28 mouse cellular contexts compared by ENCODE assay signal in the genomic region with DNA sequence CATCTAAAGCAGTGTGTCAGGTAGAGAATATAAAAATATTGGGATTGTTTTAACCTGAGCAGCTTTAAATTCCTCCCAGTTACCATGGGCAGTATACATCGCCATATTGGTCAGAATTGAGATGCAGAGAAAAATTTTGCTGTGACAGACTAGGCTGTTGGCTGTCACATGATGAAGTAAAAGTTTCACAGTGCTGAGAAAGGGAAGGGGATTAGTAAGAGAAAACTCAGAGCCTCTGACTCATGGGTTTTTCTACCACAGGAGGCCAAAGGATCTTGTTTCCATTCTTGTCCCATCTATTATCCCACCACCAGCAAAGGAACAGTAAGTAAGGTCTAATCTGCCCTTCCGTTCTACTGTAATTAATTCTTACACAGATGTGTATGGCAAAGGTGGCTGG.
DNase-seq lines count a peak whose midpoint lies in the region; ATAC-seq lines count a peak whose summit lies in the region.
"Had no signal": no experiment of that assay in that cellular context is flagged by ENCODE, and none has a peak within 500 bp of the region (broad histone marks: within the 10 kb centered on the region; RNA-seq: fewer than 3 reads in every experiment).

No protein-coding gene starts in this region.

- no peak overlapping the region for H3K27ac ChIP-seq in forebrain, embryonic 14.5 days (ENCODE audit: low read depth, low read length)
- H3K27ac ChIP-seq: embryonic facial prominence, embryonic 10.5 days; embryonic facial prominence, embryonic 13.5 days; forebrain, embryonic 10.5 days; forebrain, embryonic 13.5 days; hindbrain, embryonic 10.5 days; hindbrain, embryonic 13.5 days had no signal

- no peak overlapping the region for H3K4me3 ChIP-seq in forebrain, embryonic 14.5 days (ENCODE audit: low read depth, low read length)
- H3K4me3 ChIP-seq: embryonic facial prominence, embryonic 10.5 days; embryonic facial prominence, embryonic 13.5 days; forebrain, embryonic 10.5 days; forebrain, embryonic 13.5 days; hindbrain, embryonic 10.5 days; hindbrain, embryonic 13.5 days had no signal

- H3K4me1 ChIP-seq in forebrain, embryonic 14.5 days (ENCODE audit: control insufficient read depth, insufficient read depth, low read length), result no peaks in the 10 kb centered on the region
- H3K4me1 ChIP-seq: embryonic facial prominence, embryonic 10.5 days; embryonic facial prominence, embryonic 13.5 days; forebrain, embryonic 10.5 days; forebrain, embryonic 13.5 days; hindbrain, embryonic 10.5 days; hindbrain, embryonic 13.5 days had no signal

- 86% methylated on average over 2 of the region's 2 CpGs for WGBS in forebrain, embryonic 14.5 days

- DNase-seq in 3T3-L1 (ENCODE audit: low read depth, low spot score) (peak; percentile 78), NIH3T3 (ENCODE audit: low read depth) (peak; percentile 33)
- DNase-seq in lung, postnatal 14 days, result no peak
- DNase-seq in frontal cortex, adult 2 months (ENCODE audit: extremely low spot score in 1 of 2, low spot score in 1 of 2), result no peak
- no peak for DNase-seq in forebrain, embryonic 14.5 days (ENCODE audit: low spot score)
- DNase-seq: adrenal gland, postnatal 10 days; cerebellum, adult 11 months; cerebellum, adult 2 months; cerebellum, adult 9-11 months; cerebellum, postnatal 36 days; embryo, embryonic 11 days; forebrain, postnatal 0 days; gastrocnemius, postnatal 10 days; gastrocnemius, postnatal 36 days; heart, adult 11 months; heart, postnatal 36 days; kidney, adult 18-20 months had no signal

- ATAC-seq in granulocyte monocyte progenitor cell, adult 5-6 weeks (replicated peaks; ENCODE audit: poor library complexity, severe bottlenecking), result peak; percentile 21
- no peak for ATAC-seq in frontal cortex, adult (ENCODE audit: low TSS enrichment)
- ATAC-seq in forebrain, embryonic 14.5 days, result no peak
- ATAC-seq: forebrain, embryonic 13.5 days; forebrain, postnatal 0 days; hindbrain, embryonic 16.5 days; intestine, embryonic 16.5 days had no signal

- H3K9ac ChIP-seq in forebrain, embryonic 14.5 days (ENCODE audit: low read length), result no peak overlapping the region
- H3K9ac ChIP-seq: embryonic facial prominence, embryonic 13.5 days; forebrain, embryonic 13.5 days; forebrain, postnatal 0 days; hindbrain, embryonic 13.5 days had no signal

- no peak overlapping the region for H3K4me2 ChIP-seq in forebrain, embryonic 14.5 days (ENCODE audit: low read length)
- H3K4me2 ChIP-seq: embryonic facial prominence, embryonic 13.5 days; forebrain, embryonic 13.5 days; heart, embryonic 11.5 days; hindbrain, embryonic 13.5 days had no signal

- no peaks in the 10 kb centered on the region for H3K27me3 ChIP-seq in forebrain, embryonic 14.5 days (replicated peaks; ENCODE audit: control insufficient read depth, insufficient read depth, low read length)
- H3K27me3 ChIP-seq: embryonic facial prominence, embryonic 13.5 days; forebrain, embryonic 13.5 days; hindbrain, embryonic 13.5 days had no signal

- no peaks in the 10 kb centered on the region for H3K9me3 ChIP-seq in forebrain, embryonic 14.5 days (replicated peaks; ENCODE audit: control insufficient read depth, low read length)
- H3K9me3 ChIP-seq: embryonic facial prominence, embryonic 10.5 days; embryonic facial prominence, embryonic 13.5 days; forebrain, embryonic 10.5 days; forebrain, embryonic 13.5 days; hindbrain, embryonic 10.5 days; hindbrain, embryonic 13.5 days had no signal

- H3K36me3 ChIP-seq in forebrain, embryonic 14.5 days (ENCODE audit: control insufficient read depth, insufficient read depth, low read length), result no peaks in the 10 kb centered on the region
- H3K36me3 ChIP-seq: embryonic facial prominence, embryonic 10.5 days; embryonic facial prominence, embryonic 13.5 days; forebrain, embryonic 10.5 days; hindbrain, embryonic 10.5 days; hindbrain, embryonic 13.5 days had no signal

Comparison
In these comparisons a context has a peak if more than half of its experiments do, and no peak if none do; other contexts are left out.
1. DNase-seq: peak in 3T3-L1 (single experiment) and NIH3T3 (single experiment); none in lung, postnatal 14 days (single experiment), frontal cortex, adult 2 months (0 of 2) and forebrain, embryonic 14.5 days (single experiment).